Mouse (Mus musculus): Measurements from ENCODE around the gene Grwd1. TPM values are rescaled to one million over a fixed set of nuclear protein-coding genes. Genes with fewer than 3 reads are reported as not detected.

Grwd1 gene
- total RNA-seq, 4 experiments from 2014 or later: 15.5 to 17.3 (median 16.1) TPM

DNA sequence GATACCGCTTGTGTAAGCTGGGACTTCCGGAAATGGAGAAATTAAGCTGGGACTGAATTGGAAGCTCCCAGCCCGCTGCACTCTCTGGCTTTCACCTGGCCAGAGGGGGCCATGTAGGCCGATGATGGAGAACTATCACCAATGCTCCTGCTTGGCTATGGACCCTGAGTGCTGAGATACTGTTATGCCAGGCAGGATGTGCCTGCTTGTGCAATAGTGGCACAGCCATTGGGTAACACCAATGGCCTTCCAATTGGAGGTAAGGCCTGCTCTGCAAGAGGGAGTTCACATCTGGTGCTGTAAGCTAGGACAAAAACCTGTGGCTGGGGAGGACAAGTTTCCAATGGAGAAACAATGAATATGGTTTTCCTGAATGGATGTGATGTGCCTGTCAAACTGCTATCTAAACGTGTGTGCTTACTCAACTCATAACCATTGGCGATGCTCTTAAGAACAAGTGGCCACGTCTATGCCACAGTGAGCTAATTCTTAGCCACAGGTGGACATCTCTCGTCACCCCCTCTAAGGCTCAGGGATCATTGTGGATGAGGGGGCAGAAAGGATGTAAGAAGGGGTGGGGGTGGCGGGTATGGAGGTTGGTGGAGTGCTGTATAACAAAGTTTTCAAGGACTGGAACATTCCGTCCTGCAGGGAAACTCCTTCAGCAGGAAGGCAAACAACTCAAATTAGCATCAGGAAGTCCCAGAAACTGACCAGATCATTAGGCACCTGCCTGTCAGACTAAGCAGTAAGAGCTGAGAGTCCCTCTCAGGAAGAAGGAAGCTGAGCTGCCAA, 12.4 kb upstream of the Grwd1 start:
- DNase-seq (ENCODE audit: low spot score in 2 of 2): no peak

DNA sequence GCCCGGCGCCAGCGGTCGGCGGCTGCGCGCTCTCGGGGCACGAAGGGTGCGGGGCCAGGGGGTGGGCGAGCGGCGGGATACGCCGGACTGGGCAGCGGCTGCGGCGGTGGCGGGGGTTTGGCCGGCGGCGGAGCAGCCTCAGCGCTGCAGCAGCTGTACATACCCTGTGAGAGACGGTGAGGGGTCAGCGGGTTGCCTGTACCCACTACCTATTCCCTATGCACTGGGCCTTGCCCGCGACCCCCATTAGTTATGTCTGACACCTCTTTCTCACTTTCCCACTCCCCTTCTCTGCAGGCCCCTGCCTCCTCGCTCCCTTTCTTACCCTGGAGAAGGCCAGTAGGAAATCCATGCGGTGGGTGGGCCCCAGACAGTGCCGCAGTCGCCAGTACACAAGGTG, 3.2 kb upstream of the Grwd1 start:
- DNase-seq (ENCODE audit: low spot score in 2 of 2): no peak

DNA sequence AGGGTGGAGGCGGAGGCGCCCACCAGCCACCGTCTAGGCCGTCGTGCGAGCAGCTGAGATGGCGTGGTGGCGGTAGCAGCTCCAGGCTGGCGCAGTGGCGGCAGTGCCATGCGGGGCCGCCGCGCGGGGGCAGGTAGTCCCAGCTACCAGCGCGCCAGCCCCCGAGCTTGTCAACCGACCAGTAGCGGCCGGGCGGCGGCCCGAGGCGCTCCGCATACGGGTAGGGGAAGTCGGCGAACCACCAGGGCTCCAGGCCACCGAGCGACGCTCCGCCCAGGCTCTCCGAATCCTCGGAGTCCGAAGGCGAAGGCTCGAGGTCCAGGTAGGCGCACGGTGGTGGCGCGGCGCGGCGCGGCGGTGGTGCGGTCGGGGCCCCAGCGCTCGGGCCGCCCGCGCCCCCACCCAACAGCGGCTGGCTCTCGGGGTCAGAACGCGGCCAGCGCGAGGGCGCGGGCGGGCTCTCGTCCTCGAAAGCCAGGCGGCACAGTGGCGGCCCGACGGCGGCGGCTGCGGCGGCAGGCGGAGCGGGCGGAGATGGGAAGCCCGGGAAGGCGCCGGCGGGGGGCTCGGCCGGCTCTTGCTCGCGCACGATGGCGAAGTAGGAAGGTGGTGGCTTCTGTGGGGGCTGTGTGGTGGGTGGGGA, 2.5 kb upstream of the Grwd1 start:
- no peak for DNase-seq (ENCODE audit: low spot score in 2 of 2)

DNA sequence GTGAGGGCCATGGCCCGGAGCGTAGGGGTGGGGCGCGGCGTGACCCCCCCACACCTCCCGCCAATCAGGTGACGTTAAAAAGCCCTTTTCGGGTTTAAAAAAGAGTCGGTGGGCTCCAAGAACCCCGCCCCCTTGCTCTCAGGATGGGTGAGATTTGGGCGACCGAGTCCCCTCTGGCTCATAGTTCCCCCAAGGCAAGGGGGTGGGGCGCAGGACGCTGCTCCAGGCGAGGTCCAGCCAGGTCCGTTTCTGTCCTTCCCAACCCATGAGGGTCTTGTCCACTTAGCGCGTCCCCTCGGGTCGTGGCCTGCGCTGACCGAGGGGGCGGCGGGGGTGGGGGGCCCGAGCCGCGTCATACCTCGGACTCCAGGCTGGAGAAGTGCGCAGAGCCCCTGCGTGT, 1.7 kb upstream of the Grwd1 start:
- no peak for DNase-seq (ENCODE audit: low spot score in 2 of 2)

- DNase-seq (ENCODE audit: low spot score in 2 of 2): no peak
Measured at GRCm38 (mm10) chr7:45831128-45831525, 383 bp upstream of the Grwd1 start.

DNA sequence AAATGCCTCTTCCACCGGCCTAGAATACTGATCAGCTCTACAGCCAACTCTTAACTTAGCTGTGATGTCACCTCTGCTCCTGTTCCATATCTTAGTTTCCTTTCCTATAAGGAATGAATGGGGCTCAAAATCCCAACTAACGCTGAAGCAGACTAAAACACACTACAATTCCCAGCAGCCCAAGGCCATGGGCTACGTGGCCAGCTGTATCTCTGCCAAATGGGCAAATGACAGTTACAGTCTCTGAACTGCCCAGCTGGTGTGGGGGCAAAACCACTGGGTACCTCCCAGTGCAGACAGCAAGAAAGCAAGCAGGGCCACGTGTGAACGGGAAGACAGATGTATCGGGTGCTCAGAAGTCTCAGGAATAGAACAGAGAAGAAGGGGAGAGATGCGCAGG, 4.1 kb downstream of the Grwd1 start:
- no peak for DNase-seq (ENCODE audit: low spot score in 2 of 2)

DNA sequence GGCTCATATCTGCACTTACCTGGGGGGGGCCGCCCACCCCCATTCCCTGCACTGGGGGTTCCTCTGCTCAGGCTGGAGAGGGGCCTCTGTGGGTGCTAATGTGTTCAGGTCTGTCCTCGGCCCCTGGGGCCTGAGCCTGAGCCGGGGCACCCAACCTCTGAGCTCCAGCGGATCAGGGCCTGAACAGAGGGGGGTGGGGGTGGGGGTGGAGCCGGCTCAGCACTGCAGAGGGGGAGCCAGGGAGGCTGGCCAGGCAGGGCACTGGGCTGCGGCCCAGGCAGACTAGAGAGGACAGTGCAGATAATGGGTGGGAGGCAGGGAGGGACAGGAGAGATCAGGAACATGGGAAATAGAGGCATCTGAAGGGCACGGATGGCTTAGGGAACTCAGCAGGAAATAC, 6.1 kb downstream of the Grwd1 start, which contains the start of gene Kcnj14:
Gene Kcnj14 (minus strand): TSS at position 185 of the 400 bp plus-strand sequence.
- no peak for DNase-seq (ENCODE audit: low spot score in 2 of 2)

GRCm38 (mm10) chr7:45820913-45821312, 9.8 kb downstream of the Grwd1 start:
- DNase-seq (ENCODE audit: low spot score in 2 of 2): no peak

DNA sequence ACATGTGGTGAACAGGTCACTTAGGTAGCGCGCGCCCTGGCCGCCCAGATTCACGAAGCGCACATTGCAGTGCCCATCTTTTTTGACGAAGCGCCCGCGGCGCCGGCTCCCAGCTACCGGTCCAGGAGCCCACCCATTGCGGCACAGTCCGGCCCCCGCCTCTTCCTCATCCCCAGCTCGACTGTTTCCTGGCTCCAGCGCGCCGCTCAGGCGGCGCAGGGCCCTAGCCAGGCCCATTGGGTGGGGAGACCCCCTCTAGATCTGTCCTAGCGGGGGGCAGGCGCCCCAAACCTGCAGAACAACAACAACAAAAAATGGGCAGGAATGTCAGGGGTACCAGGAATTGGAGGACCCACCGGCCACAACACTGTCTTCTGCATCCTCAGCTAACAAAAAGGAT, 10.9 kb downstream of the Grwd1 start:
- DNase-seq (ENCODE audit: low spot score in 2 of 2): no peak

GRCm38 (mm10) chr7:45815984-45816351, 14.8 kb downstream of the Grwd1 start:
- no peak for DNase-seq (ENCODE audit: low spot score in 2 of 2)

DNA sequence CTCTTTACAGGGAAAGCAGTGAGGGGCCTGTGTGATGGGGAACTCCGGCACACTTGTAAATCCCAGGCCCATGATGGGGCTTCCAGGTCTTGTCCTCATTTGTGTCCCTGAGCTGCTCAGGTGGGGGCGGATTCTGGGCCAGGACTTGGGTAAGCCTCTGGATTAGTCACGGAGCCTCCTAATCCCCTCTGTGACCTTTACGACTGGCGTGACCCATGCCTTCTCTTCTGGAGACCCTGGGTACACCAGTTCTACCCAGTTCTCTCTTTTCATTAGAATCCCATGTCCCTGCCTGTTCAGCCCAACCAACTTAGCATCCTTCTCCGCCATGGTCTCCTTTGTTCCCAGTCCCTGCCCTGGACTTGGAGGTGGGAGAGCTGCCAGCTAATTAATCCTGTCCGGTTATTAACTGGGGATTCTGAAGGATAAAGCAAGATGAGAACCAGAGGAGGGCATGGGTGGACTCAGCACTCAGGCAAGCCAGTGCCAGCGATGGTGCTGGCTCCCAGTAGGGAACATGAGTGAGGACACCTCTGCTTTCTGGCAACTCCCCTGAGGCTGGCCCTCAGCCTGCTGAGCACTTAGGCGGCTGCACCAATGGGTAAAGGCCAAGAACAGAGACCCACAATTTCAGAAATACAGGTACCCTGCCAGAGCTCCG, 15.3 kb downstream of the Grwd1 start:
- DNase-seq (ENCODE audit: low spot score in 2 of 2): no peak

DNA sequence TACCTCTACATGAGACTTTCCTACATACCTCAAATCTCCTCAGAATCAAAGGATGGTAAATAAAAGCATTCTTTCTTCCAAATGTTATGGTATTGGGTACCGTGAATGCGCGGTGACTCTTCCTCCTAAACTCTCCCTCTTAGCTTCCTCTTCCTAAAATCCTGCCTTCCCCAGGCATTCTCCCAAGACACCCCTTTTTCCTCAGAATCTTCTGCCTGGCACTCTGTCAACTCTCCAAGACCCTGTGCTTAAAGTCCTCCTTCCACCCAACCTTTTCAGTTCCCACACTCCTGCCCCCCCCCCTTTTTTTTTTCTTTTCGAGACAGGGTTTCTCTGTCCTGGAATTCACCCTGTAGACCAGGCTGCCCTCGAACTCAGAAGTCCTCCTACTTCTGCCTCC, 15.9 kb downstream of the Grwd1 start:
- DNase-seq (ENCODE audit: low spot score in 2 of 2): no peak

- peak; percentile 99 for DNase-seq (ENCODE audit: low spot score in 2 of 2)
Measured at GRCm38 (mm10) chr7:45813787-45814779, 16.7 kb downstream of the Grwd1 start, which contains the start of gene Cyth2. Gene Cyth2 (minus strand): TSS chr7:45814581.

DNA sequence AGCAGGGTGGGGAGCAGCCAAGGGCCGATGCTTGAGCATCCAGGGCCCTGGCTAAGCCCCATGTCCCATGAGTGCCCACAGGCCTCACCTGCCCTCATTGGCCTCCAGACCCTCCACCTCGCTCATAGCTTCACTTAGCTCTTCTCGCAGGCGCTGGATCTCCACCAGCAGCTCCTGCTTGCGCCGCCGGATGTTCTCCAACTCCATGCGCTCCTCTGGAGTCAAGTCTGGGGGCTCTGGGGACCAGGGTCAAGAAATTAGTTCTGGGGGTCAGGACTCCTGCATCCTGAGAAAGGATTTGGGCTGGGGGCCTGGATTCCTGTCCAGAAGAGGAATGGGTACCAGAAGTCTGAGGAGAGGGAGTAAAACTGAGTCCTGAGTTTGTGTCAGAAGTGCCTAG, 17.8 kb downstream of the Grwd1 start:
- no peak for DNase-seq (ENCODE audit: low spot score in 2 of 2)

- DNase-seq (ENCODE audit: low spot score in 2 of 2): no peak
Measured at GRCm38 (mm10) chr7:45809276-45810075, 21.3 kb downstream of the Grwd1 start.

- DNase-seq (ENCODE audit: low spot score in 2 of 2): no peak
Measured at GRCm38 (mm10) chr7:45808471-45808870, 22.3 kb downstream of the Grwd1 start.

GRCm38 (mm10) chr7:45805941-45806340, 24.8 kb downstream of the Grwd1 start:
- no peak for DNase-seq (ENCODE audit: low spot score in 2 of 2)

- DNase-seq (ENCODE audit: low spot score in 2 of 2): no peak
Measured at GRCm38 (mm10) chr7:45802551-45802950, 28.2 kb downstream of the Grwd1 start.

DNA sequence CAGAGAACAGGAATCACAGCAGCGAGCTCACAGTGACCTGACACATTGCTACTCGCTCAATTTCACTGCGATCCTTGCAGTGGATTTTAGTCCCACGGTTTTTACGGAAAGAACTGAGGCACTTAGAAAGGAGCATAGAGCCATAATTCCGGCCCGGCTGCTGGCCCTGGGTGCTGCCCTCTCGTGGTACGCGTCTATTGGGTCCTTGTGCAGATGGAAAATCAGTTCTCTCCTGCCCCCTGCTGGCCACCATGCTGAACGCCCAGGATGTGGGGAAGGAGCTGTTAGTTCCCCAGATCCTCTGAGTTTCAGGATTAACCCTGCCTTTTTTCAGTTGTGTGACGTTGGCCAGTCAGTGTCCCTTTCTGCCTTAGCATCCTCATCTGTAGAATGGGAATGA, 29.4 kb downstream of the Grwd1 start:
- DNase-seq (ENCODE audit: low spot score in 2 of 2): peak; percentile 82 to 84

- DNase-seq (ENCODE audit: low spot score in 2 of 2): no peak
Measured at GRCm38 (mm10) chr7:45800546-45801204, 30.1 kb downstream of the Grwd1 start.

Data from gastrocnemius, adult 8-10 months (tissue).